Mouse (Mus musculus): ENCODE results near the gene Slc22a7.

GRCm38 (mm10) chr17:46467830-46468229 lies 29.6 kb upstream of the Slc22a7 start:
- TF ChIP-seq CTCF (conservative IDR thresholded peaks at IDR 0.05; ENCODE audit: low read length) (no peak), POU5F1 (IDR thresholded peaks at IDR 0.05; ENCODE audit: borderline replicate concordance, low read length) (no peak)

All from E14TG2a.4 (cell line).